Mouse (Mus musculus) small intestine, adult 2 months (tissue): ENCODE results near the gene Arpin. TPM values are rescaled to one million over a fixed set of nuclear protein-coding genes. Genes with fewer than 3 reads are reported as not detected.

ENCODE experiments used
- H3K27ac ChIP-seq: fragments of 200-500 bp; 2 replicates; pipeline ENCODE4 v1.5.1; 2012; ENCODE audit warnings: low read depth, low read length, control low read depth, inconsistent platforms; ENCODE audit not compliant: insufficient read depth
- H3K27me3 ChIP-seq: fragments of 200-500 bp; 2 replicates; pipeline ENCODE4 v1.6.1; 2012; ENCODE audit warnings: mild to moderate bottlenecking, moderate library complexity, low read length, inconsistent platforms; ENCODE audit not compliant: control insufficient read depth, insufficient read depth
- H3K36me3 ChIP-seq: fragments of 200-500 bp; 2 replicates; pipeline ENCODE4 v1.6.1; 2012; ENCODE audit warnings: mild to moderate bottlenecking, low read length, control low read depth, inconsistent platforms; ENCODE audit not compliant: control insufficient read depth, insufficient read depth
- H3K4me1 ChIP-seq: fragments of 200-500 bp; 2 replicates; pipeline ENCODE4 v1.6.1; 2012; ENCODE audit warnings: low read length, inconsistent platforms, mixed read lengths; ENCODE audit not compliant: control insufficient read depth, insufficient read depth, insufficient read length
- H3K4me3 ChIP-seq: fragments of 200-500 bp; 2 replicates; pipeline ENCODE4 v1.5.1; 2012; ENCODE audit warnings: low read depth, mild to moderate bottlenecking, control low read depth, inconsistent platforms, low read length, moderate library complexity
- CTCF ChIP-seq: fragments of 200-500 bp; IDR thresholded peaks from 2 replicates; pipeline ENCODE4 v1.5.1; 2012; ENCODE audit warnings: low read depth, mild to moderate bottlenecking, control low read depth, inconsistent platforms, low read length, moderate library complexity, mixed read lengths; ENCODE audit not compliant: insufficient replicate concordance, insufficient read length; ENCODE audit errors: extremely low read depth
- POLR2A ChIP-seq: fragments of 200-500 bp; IDR thresholded peaks from 2 replicates; pipeline ENCODE4 v1.6.1; 2012; ENCODE audit warnings: low read depth, mild to moderate bottlenecking, control low read depth, inconsistent platforms, low read length, moderate library complexity
- WGBS: fragments of 180-500 bp; shearing (Covaris S2); methylation state at CpG from one replicate; pipeline ENCODE4 v1.1.7; 2018; 5-methylcytosine and 5-hydroxymethylcytosine counted together
- polyA plus RNA-seq: library from polyadenylated mRNA; depleted of rRNA; stranded (reverse); fragments of >200 nt; gene quantifications from 2 replicates; pipeline ENCODE4 v1.2.3, GENCODE M21; 2012

The Arpin gene
- polyA plus RNA-seq, 1 experiment: 23.2 TPM

GRCm38 (mm10) chr7:79954890-79955289, 19.7 kb upstream of the Arpin start:
- TF ChIP-seq POLR2A (no peak), CTCF (no peak)

GRCm38 (mm10) chr7:79951038-79951437, 15.9 kb upstream of the Arpin start:
- no peak for TF ChIP-seq CTCF
- TF ChIP-seq POLR2A: no peak
- Histone ChIP-seq H3K36me3 (no peaks in the 10 kb centered on the region), H3K4me3 (no peak overlapping the region), H3K27ac (no peak overlapping the region), H3K27me3 (no peaks in the 10 kb centered on the region), H3K4me1 (no peaks in the 10 kb centered on the region)
- WGBS: 88% methylated on average over 3 of the region's 3 CpGs

More at GRCm38 (mm10) chr7:79954890-79955289, 19.7 kb upstream of the Arpin start:
- no peaks in the 10 kb centered on the region for H3K4me1 ChIP-seq
- WGBS: 96% methylated on average over 1 of the region's 1 CpGs
- no peak overlapping the region for H3K4me3 ChIP-seq
- H3K27ac ChIP-seq: no peak overlapping the region
- H3K27me3 ChIP-seq: no peaks in the 10 kb centered on the region
- no peaks in the 10 kb centered on the region for H3K36me3 ChIP-seq

GRCm38 (mm10) chr7:79950236-79950635, 15.1 kb upstream of the Arpin start:
- TF ChIP-seq CTCF (no peak), POLR2A (no peak)
- no peaks in the 10 kb centered on the region for H3K36me3 ChIP-seq
- no peaks in the 10 kb centered on the region for H3K27me3 ChIP-seq
- WGBS: 61% methylated on average over 6 of the region's 6 CpGs
- H3K4me1 ChIP-seq: no peaks in the 10 kb centered on the region
- no peak overlapping the region for H3K4me3 ChIP-seq
- H3K27ac ChIP-seq: no peak overlapping the region

GRCm38 (mm10) chr7:79935511-79936205, 499 bp upstream of the Arpin start:
- Histone ChIP-seq H3K36me3 (peaks cover 7% of the 10 kb centered on the region), H3K27ac (peak overlapping the region; percentile 93), H3K4me3 (peak overlapping the region; percentile 78), H3K27me3 (no peaks in the 10 kb centered on the region), H3K4me1 (peaks cover 6% of the 10 kb centered on the region; the same call in 1 of the 2 replicates)
- TF ChIP-seq POLR2A (peak; percentile 74; the same call in 1 of the 2 replicates), CTCF (no peak)
- WGBS: 4% methylated on average over 19 of the region's 19 CpGs

GRCm38 (mm10) chr7:79934461-79934860, 698 bp downstream of the Arpin start:
- TF ChIP-seq POLR2A: no peak
- no peak for TF ChIP-seq CTCF
- H3K27ac ChIP-seq: peak overlapping the region; percentile 93

GRCm38 (mm10) chr7:79928516-79929052, 6.6 kb downstream of the Arpin start:
- TF ChIP-seq POLR2A: no peak
- TF ChIP-seq CTCF: no peak
- no peak overlapping the region for H3K27ac ChIP-seq
- H3K4me1 ChIP-seq: peaks cover 3% of the 10 kb centered on the region
- H3K27me3 ChIP-seq: no peaks in the 10 kb centered on the region
- no peak overlapping the region for H3K4me3 ChIP-seq
- 88% methylated on average over 2 of the region's 2 CpGs for WGBS
- peaks cover 51% of the 10 kb centered on the region for H3K36me3 ChIP-seq

More at GRCm38 (mm10) chr7:79934461-79934860, 698 bp downstream of the Arpin start:
- WGBS: 5% methylated on average over 5 of the region's 5 CpGs
- peaks cover 14% of the 10 kb centered on the region for H3K36me3 ChIP-seq
- peak overlapping the region; percentile 78 for H3K4me3 ChIP-seq
- peaks cover 6% of the 10 kb centered on the region; the same call in 1 of the 2 replicates for H3K4me1 ChIP-seq
- no peaks in the 10 kb centered on the region for H3K27me3 ChIP-seq

- WGBS: under 1% methylated on average over 34 of the region's 34 CpGs
- Histone ChIP-seq H3K27ac (peak within 1 kb of the TSS; percentile 64), H3K4me3 (peak within 1 kb of the TSS; percentile 78), H3K36me3 (peaks cover 7% of the 10 kb centered on the region), H3K27me3 (no peaks in the 10 kb centered on the region), H3K4me1 (peaks cover 2% of the 10 kb centered on the region; the same call in 1 of the 2 replicates)
- peak; percentile 81 for TF ChIP-seq POLR2A
- TF ChIP-seq CTCF: no peak
These were observed 14.7 kb downstream of the Arpin start, which contains the start of gene Ap3s2 for GRCm38 (mm10) chr7:79920344-79920983. TSS of gene Ap3s2 (minus strand) at chr7:79920649.
